24 mouse cellular contexts compared by ENCODE assay signal in genomic region chr16:31240569-31240968, GRCm38 (mm10).
"Had no signal": no experiment of that assay in that cellular context is flagged by ENCODE, and none has a peak within 500 bp of the region (broad histone marks: within the 10 kb centered on the region; RNA-seq: fewer than 3 reads in every experiment).

No protein-coding gene starts in this region.

- H3K27ac ChIP-seq: gastrocnemius, adult 2 months; heart, embryonic 13.5 days; heart, embryonic 15.5 days; hindbrain, embryonic 13.5 days; hindbrain, embryonic 15.5 days; intestine, embryonic 15.5 days; limb, embryonic 12.5 days; liver, embryonic 13.5 days; liver, embryonic 15.5 days had no signal

- H3K27me3 ChIP-seq: heart, embryonic 13.5 days; heart, embryonic 15.5 days; hindbrain, embryonic 13.5 days; hindbrain, embryonic 15.5 days; intestine, embryonic 15.5 days; limb, embryonic 12.5 days; liver, embryonic 13.5 days; liver, embryonic 15.5 days had no signal

- DNase-seq: gastrocnemius, adult 2 months; gastrocnemius, postnatal 10 days; gastrocnemius, postnatal 25 days; heart, adult 18-20 months; heart, postnatal 14 days; heart, postnatal 36 days; kidney, adult 18-20 months; kidney, adult 8-10 months; kidney, postnatal 10 days; kidney, postnatal 4 days; layer of hippocampus, adult 9-11 months; liver; liver, embryonic 13.5 days had no signal

- H3K9me3 ChIP-seq: heart, embryonic 13.5 days; heart, embryonic 15.5 days; hindbrain, embryonic 13.5 days; hindbrain, embryonic 15.5 days; intestine, embryonic 15.5 days; limb, embryonic 12.5 days; liver, embryonic 13.5 days; liver, embryonic 15.5 days had no signal

- H3K4me1 ChIP-seq: hindbrain, embryonic 15.5 days; liver, embryonic 15.5 days had no signal

- ATAC-seq: inflammation-experienced regulatory T-cells, adult 6 months; intestine, embryonic 15.5 days; intestine, postnatal 0 days had no signal

- H3K36me3 ChIP-seq: heart, embryonic 13.5 days; heart, embryonic 15.5 days; hindbrain, embryonic 13.5 days; hindbrain, embryonic 15.5 days; intestine, embryonic 15.5 days; limb, embryonic 12.5 days; liver, embryonic 13.5 days; liver, embryonic 15.5 days had no signal

- H3K9ac ChIP-seq: heart, embryonic 13.5 days; heart, embryonic 15.5 days; hindbrain, embryonic 13.5 days; hindbrain, embryonic 15.5 days; intestine, embryonic 15.5 days; limb, embryonic 12.5 days; liver, embryonic 13.5 days; liver, embryonic 15.5 days had no signal

- H3K4me3 ChIP-seq: gastrocnemius, adult 2 months; heart, embryonic 13.5 days; heart, embryonic 15.5 days; hindbrain, embryonic 13.5 days; hindbrain, embryonic 15.5 days; intestine, embryonic 15.5 days; limb, embryonic 12.5 days; liver, embryonic 13.5 days; liver, embryonic 15.5 days had no signal

- H3K4me2 ChIP-seq: heart, embryonic 11.5 days; heart, embryonic 13.5 days; heart, embryonic 15.5 days; hindbrain, embryonic 13.5 days; hindbrain, embryonic 15.5 days; intestine, embryonic 15.5 days; limb, embryonic 12.5 days; liver, embryonic 11.5 days; liver, embryonic 13.5 days; liver, embryonic 15.5 days had no signal
